Mouse (Mus musculus) lung, postnatal 25 days (tissue): ENCODE measurements around the gene Zfp335.
A peak's percentile ranks its signal among the peaks of the same experiment; 100 is the strongest.

Experiments
- DNase-seq: peaks from one replicate; pipeline ENCODE4 v3.0.0; 2022; ENCODE audit warnings: low spot score

Zfp335 gene

GRCm38 (mm10) chr2:164924100-164924857 lies 12.7 kb upstream of the Zfp335 start:
- DNase-seq: peak; percentile 89

GRCm38 (mm10) chr2:164923291-164923690 lies 11.7 kb upstream of the Zfp335 start:
- DNase-seq: no peak

- no peak for DNase-seq
Observed at GRCm38 (mm10) chr2:164921984-164922383, 10.4 kb upstream of the Zfp335 start.

GRCm38 (mm10) chr2:164918325-164918724 lies 6.8 kb upstream of the Zfp335 start:
- DNase-seq: no peak

GRCm38 (mm10) chr2:164917371-164917770 lies 5.8 kb upstream of the Zfp335 start:
- DNase-seq: no peak

- no peak for DNase-seq
Observed at GRCm38 (mm10) chr2:164916820-164917219, 5.3 kb upstream of the Zfp335 start.

- DNase-seq: peak; percentile 83
Observed at GRCm38 (mm10) chr2:164913428-164913786, 1.9 kb upstream of the Zfp335 start.

GRCm38 (mm10) chr2:164912749-164913427 lies 1.3 kb upstream of the Zfp335 start:
- DNase-seq: no peak

GRCm38 (mm10) chr2:164912151-164912550 lies 594 bp upstream of the Zfp335 start:
- DNase-seq: no peak

- DNase-seq: no peak
Observed at GRCm38 (mm10) chr2:164910360-164911061, 1.0 kb downstream of the Zfp335 start.

GRCm38 (mm10) chr2:164909542-164909941 lies 2.0 kb downstream of the Zfp335 start:
- peak; percentile 64 for DNase-seq

- DNase-seq: no peak
Observed at GRCm38 (mm10) chr2:164909100-164909499, 2.5 kb downstream of the Zfp335 start.

GRCm38 (mm10) chr2:164908011-164908410 lies 3.5 kb downstream of the Zfp335 start:
- no peak for DNase-seq

GRCm38 (mm10) chr2:164907511-164907910 lies 4.0 kb downstream of the Zfp335 start:
- DNase-seq: no peak

GRCm38 (mm10) chr2:164906071-164906470 lies 5.5 kb downstream of the Zfp335 start:
- no peak for DNase-seq

- no peak for DNase-seq
Observed at GRCm38 (mm10) chr2:164903496-164903895, 8.1 kb downstream of the Zfp335 start.

- no peak for DNase-seq
Observed at GRCm38 (mm10) chr2:164901380-164901779, 10.2 kb downstream of the Zfp335 start.

GRCm38 (mm10) chr2:164899723-164900459 lies 11.7 kb downstream of the Zfp335 start:
- DNase-seq: no peak

- no peak for DNase-seq
Observed at GRCm38 (mm10) chr2:164899034-164899433, 12.5 kb downstream of the Zfp335 start.

GRCm38 (mm10) chr2:164898008-164898407 lies 13.5 kb downstream of the Zfp335 start:
- no peak for DNase-seq

GRCm38 (mm10) chr2:164895885-164896284 lies 15.7 kb downstream of the Zfp335 start:
- no peak for DNase-seq

GRCm38 (mm10) chr2:164894644-164895043 lies 16.9 kb downstream of the Zfp335 start:
- no peak for DNase-seq
